Mouse (Mus musculus) frontal cortex, postnatal 36 days (tissue): ENCODE data around the gene Ube2v1.

Experiments used
- DNase-seq, 2 experiments: peaks; one replicate each; pipeline ENCODE4 v3.0.0; 2022; ENCODE audit warnings: low spot score in 2 of 2

Gene Ube2v1

DNA sequence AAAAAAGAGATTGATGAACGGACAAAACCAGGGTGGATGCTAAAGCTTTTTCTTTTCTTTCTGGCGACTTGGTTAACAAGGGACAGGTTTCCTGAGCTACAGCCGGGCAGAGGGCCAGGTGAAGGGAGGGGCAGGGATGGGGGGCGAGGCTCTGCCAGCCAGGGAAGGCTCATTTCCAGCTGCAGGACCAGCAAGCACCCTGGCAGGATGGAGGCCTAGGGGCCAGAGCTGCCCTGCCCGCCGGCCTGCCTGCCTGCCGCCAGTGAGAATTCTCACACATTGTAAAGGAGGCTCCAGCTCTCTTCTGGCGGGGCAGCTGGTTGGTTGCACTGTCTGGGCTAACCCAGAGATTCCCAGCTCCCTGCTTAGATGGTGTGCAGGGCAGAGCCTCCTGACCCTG is 69.8 kb downstream of the Ube2v1 start:
- DNase-seq = no peak

DNA sequence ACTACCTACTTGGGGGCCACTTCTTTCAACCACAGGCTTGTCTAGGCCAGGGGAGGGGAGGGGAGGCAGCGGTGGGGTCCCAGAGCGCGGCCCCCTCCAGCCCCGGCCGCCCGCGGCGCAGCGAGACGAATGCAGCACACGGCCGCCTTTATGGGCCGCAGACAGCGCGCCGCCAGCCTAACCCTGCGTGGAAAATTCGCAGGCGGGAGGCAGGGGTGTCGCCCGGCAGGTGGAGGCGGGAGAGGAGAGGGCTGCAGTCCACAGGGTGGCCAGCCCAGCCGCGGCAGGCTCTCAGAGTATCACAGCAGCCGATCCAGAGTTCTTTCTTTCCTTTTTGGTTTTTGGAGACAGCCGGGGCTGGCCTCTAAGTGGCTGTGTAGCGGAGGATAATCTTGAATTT is 72.5 kb downstream of the Ube2v1 start:
- no peak for DNase-seq
